Mouse (Mus musculus) bone marrow, adult 2 months (tissue): Measurements from ENCODE around the gene Vcl. TPM values are rescaled to one million over a fixed set of nuclear protein-coding genes. Genes with fewer than 3 reads are reported as not detected.

Source experiments
- H3K27ac ChIP-seq: fragments of 200-500 bp; 2 replicates; pipeline ENCODE4 v1.5.1; 2012; ENCODE audit warnings: low read depth, mild to moderate bottlenecking, control low read depth, inconsistent platforms, low read length; ENCODE audit not compliant: control insufficient read depth, poor library complexity, insufficient read depth
- H3K4me1 ChIP-seq: fragments of 200-500 bp; 2 replicates; pipeline ENCODE4 v1.6.1; 2011; ENCODE audit warnings: low read length; ENCODE audit not compliant: control insufficient read depth, insufficient read depth
- H3K4me3 ChIP-seq: fragments of 200-500 bp; replicated peaks from 2 replicates; pipeline ENCODE3; 2011; ENCODE audit warnings: mild to moderate bottlenecking, low read depth, low read length, control low read depth; ENCODE audit not compliant: control insufficient read depth
- CTCF ChIP-seq: fragments of 200-500 bp; IDR thresholded peaks from 2 replicates; pipeline ENCODE4 v1.5.1; 2011; ENCODE audit warnings: low read length, control low read depth; ENCODE audit not compliant: control insufficient read depth, insufficient read depth
- POLR2A ChIP-seq: fragments of 200-500 bp; IDR thresholded peaks from 2 replicates; pipeline ENCODE4 v1.6.1; 2011; ENCODE audit warnings: low read depth, mild to moderate bottlenecking, control low read depth, low read length, borderline replicate concordance; ENCODE audit not compliant: control insufficient read depth
- WGBS: fragments of 180-500 bp; shearing (Covaris S2); methylation state at CpG from one replicate; pipeline ENCODE4 v1.1.7; 2018; 5-methylcytosine and 5-hydroxymethylcytosine counted together
- polyA plus RNA-seq: library from polyadenylated mRNA; stranded (reverse); fragments of >200 nt; gene quantifications from 2 replicates; pipeline ENCODE4 v1.2.4, GENCODE M21; 2011; ENCODE audit warnings: low replicate concordance; ENCODE audit not compliant: missing spikeins, insufficient read depth, insufficient read length

Vcl gene
- polyA plus RNA-seq, 1 experiment = 59.2 TPM

DNA sequence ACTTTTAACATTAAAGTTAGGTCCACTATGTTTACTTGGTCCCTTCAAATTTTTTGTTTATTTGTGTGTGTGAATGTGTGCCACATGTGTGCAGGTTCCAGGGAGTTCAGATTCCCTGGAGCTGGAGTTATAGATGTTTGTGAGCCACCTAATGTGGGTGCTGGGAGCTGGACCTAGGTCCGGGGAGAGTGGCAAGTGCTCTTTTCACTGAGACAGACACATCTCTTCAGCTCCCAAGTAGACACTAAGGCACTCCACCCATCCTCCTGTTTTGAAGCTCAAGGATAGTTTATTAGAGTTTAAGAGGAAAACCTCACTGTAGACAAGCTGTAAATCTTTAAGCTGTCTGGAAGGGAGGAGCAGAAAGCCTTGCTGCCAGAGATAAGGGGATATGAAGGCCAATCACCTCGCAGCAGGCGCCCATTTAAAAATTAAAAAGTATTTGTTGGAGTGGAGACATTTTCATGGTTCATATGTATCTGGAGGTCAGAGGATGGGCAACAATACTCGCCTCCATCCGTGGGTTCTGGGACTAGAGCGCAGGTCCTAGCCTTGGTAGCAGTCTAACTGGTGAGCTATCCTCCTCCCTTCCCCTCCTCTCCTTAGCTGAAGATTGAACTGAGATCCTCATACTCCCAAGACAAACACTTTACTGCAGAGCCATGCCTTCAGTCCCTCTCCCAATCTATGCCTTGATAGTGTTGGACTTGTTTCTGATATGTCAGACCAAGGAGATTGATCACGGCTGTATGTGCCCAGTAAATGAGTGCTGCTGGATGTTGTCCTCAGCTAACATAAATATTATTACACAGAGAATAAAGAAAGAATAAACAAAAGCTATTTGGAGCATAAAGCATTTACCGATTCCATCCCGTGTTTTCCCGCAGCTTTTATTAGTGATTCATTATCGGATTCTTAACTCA, 145.5 kb downstream of the Vcl start:
- 54% methylated on average over 11 of the region's 11 CpGs for WGBS
- Histone ChIP-seq H3K27ac (peak overlapping the region; percentile 44; the same call in 1 of the 2 replicates), H3K4me1 (peaks cover 1% of the 10 kb centered on the region), H3K4me3 (peak overlapping the region; percentile 15)
- TF ChIP-seq CTCF = no peak
- no peak for TF ChIP-seq POLR2A

DNA sequence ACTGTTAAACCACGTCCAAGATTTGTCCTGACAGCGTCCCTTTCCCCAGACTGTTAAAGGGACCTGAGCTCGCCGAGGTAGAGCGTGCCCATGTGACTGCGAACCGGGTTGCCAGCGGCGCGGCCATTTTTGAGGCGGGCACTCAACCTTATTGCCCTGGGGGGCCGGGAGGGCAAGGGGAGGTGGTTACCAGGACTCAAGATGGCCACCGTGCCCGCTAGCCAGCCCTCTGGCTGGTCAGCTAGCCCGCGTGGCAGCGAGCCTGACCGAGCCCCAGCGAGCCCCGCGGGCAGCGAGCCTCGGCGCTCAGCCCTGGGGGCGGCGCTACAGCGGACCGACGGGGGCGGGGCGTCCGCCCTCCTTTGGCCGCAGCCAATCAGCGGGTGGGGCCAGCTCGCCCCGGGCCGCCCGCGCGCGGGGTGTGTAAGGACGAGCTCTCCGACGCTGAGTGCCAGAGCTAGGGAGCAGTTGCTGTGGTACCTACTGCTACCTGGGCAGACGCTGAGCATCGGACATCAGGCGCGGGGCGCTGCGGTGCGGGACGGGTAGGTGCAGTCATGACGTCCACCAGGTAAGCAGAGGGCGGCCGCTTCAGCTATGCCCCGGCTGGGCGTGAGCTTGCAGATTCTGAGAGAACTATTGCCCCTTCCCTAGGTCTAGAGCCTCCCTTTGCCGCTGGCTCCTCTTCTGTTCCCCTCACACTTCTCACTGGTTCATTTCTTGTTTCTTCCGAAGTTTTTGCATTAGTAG, 146.7 kb downstream of the Vcl start:
- Histone ChIP-seq H3K4me1 (peaks cover 1% of the 10 kb centered on the region), H3K27ac (peak overlapping the region; percentile 70), H3K4me3 (peak overlapping the region; percentile 99)
- WGBS = under 1% methylated on average over 59 of the region's 59 CpGs
- peak; percentile 92 for TF ChIP-seq POLR2A
- no peak; the same call in 1 of the 2 replicates for TF ChIP-seq CTCF

DNA sequence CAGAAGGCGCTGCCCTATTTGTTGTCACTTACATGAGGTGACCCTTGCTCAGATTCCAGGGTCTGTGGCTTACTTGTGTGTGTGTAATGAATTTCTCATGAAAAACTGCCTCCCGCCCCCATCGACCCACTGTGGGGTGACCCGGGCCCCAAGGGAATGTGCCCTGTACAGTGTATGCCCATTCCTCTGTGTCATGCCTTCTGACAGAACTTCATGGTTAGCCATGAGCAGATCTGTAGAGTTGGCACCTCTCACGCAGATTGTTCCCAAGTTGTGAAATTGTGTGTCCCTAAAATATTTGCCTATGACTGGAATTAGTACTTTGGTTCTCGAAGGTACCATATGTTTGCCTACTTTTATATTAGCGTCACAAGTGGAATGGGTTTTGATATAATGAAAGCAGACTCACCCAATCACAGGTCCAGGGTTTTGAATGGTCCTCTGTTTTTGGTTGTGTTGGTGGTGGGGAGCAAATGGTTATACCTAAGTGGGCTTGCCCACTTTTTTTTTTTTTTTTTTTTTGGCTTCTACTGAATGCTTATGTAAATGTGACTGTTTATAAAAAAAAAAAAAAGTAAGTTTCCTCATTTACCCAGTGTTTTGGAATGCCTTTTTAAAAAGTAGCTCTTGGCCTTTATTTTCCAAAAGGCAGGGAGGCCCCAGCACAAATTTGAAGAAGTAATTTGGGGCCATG, 147.4 kb downstream of the Vcl start:
- peaks cover 1% of the 10 kb centered on the region for H3K4me1 ChIP-seq
- H3K27ac ChIP-seq = peak overlapping the region; percentile 70; the same call in 1 of the 2 replicates
- H3K4me3 ChIP-seq = peak overlapping the region; percentile 99
- TF ChIP-seq CTCF (no peak), POLR2A (no peak)
- WGBS = 31% methylated on average over 7 of the region's 7 CpGs

DNA sequence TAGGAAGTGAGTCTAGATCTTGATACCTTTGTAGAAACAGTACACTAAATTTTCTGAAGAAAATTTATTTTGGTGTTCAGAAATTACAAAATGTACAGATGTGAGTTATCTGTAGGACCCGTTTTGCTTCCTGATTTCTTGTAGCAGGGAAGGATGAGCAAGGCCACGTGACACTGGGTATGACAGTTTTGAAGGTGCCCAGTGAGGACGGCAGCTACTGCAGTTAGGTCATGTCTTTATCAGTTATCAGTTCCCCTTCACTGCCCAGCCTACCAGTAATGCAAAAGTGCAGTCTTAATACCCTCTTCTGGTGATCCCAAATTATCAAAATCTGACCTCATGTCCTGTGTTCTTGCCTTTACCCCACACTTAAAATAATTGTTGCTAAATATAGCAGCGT, 148.7 kb downstream of the Vcl start:
- TF ChIP-seq CTCF (no peak), POLR2A (no peak)
- Histone ChIP-seq H3K4me1 (peaks cover 1% of the 10 kb centered on the region), H3K27ac (no peak overlapping the region), H3K4me3 (no peak overlapping the region)
- WGBS = 31% methylated on average over 4 of the region's 4 CpGs

DNA sequence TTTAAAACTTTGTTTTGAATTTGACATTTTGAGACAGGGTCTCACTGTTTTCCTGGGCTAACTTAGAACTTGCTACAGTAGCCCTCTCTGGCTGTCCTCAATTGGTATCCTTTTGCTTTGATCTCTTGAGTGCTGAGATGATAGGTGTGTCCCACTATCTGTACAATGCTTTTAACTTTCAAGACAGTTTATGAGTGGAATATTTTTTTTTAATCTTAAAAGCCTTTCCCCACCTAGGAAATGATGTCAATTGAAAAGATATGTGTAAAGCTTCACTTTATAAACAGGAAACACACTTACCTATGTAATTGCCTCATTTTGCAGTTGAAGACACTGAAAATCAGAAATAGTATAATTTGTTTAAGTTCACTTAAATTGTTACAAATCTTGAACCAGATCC, 149.3 kb downstream of the Vcl start:
- TF ChIP-seq POLR2A = no peak
- TF ChIP-seq CTCF = no peak
- Histone ChIP-seq H3K27ac (no peak overlapping the region), H3K4me1 (peaks cover 1% of the 10 kb centered on the region), H3K4me3 (no peak overlapping the region)

DNA sequence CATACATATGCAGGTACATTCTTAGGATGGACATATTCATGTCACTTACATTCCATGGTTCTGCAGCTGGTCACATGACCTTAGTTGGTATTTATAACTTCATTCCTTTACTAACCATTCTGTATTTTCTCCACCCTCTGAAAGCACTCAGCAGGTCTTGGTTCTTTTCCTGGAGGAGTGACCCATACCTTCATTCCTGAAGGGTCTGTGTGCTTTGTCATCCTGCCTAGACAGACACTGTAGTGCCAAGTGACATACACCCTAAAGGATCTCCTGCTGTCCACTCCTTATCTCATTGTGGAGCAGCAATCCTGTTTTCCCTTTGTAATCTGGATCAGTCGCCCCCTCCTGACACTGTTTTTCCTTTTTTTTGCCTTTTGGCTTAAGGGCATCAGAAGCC, 153.6 kb downstream of the Vcl start:
- TF ChIP-seq CTCF (no peak), POLR2A (no peak)
- Histone ChIP-seq H3K27ac (no peak overlapping the region), H3K4me1 (peaks cover 1% of the 10 kb centered on the region; the same call in 1 of the 2 replicates), H3K4me3 (no peak overlapping the region)
- WGBS = 85% methylated on average over 1 of the region's 1 CpGs

Other genes starting within 250 kb of the Vcl start
- 3.6 and 5.8 TPM in 2 replicates for gene Fut11, start 234.4 kb upstream of the Vcl start, polyA plus RNA-seq
- 44.3 and 106 TPM in 2 replicates for gene Chchd1, start 226.4 kb upstream of the Vcl start, polyA plus RNA-seq
- gene Zswim8, start 221.8 kb upstream of the Vcl start, polyA plus RNA-seq = 48.8 and 105 TPM in 2 replicates
- gene Ndst2, start 194.8 kb upstream of the Vcl start, polyA plus RNA-seq = 21.1 and 50.0 TPM in 2 replicates
- gene Camk2g, start 135.3 kb upstream of the Vcl start, polyA plus RNA-seq = 4.8 and 13.8 TPM in 2 replicates
- 1.8 and 6.9 TPM in 2 replicates for gene Plau, start 92.7 kb upstream of the Vcl start, polyA plus RNA-seq
- gene Ap3m1, start 123.1 kb downstream of the Vcl start, polyA plus RNA-seq = 11.6 and 17.3 TPM in 2 replicates
- gene Adk, start 123.2 kb downstream of the Vcl start, polyA plus RNA-seq = 24.1 and 27.3 TPM in 2 replicates